Comparison of ENCODE assay signal across 27 mouse cellular contexts in the genomic region with DNA sequence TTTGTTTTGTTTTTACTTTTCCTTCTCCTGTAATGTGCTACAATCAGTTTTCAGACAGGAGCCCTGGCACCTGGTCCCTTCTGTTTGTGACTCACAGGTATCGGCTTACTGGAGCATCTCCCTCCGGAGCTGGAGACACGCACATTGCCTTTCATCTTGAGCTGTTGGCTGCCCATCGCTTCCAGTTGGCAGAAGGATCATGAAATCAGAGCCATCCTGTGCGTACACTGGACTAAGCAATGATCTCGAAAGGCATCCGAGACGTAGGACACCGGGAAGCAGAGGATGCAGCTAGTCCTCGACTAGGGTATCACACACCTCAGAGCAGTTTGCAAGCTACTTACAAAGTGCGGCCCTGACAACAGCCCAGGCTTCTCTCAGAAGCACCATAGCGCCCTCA.
"Had no signal": no experiment of that assay in that cellular context is flagged by ENCODE, and none has a peak within 500 bp of the region (broad histone marks: within the 10 kb centered on the region; RNA-seq: fewer than 3 reads in every experiment).

No protein-coding gene starts in this region.

- H3K4me2 ChIP-seq: heart, embryonic 11.5 days; heart, embryonic 13.5 days; heart, embryonic 15.5 days; hindbrain, embryonic 12.5 days; hindbrain, embryonic 14.5 days; kidney, embryonic 15.5 days; limb, embryonic 13.5 days; limb, embryonic 15.5 days; liver, embryonic 12.5 days had no signal

- H3K36me3 ChIP-seq: heart, embryonic 13.5 days; heart, embryonic 15.5 days; hindbrain, embryonic 10.5 days; hindbrain, embryonic 12.5 days; kidney, embryonic 15.5 days; limb, embryonic 13.5 days; limb, embryonic 15.5 days; liver, embryonic 12.5 days had no signal

- H3K4me3 ChIP-seq: heart, adult 2 months; heart, embryonic 13.5 days; heart, embryonic 15.5 days; hindbrain, embryonic 10.5 days; hindbrain, embryonic 12.5 days; kidney, embryonic 15.5 days; limb, embryonic 13.5 days; limb, embryonic 15.5 days; liver, embryonic 12.5 days had no signal

- H3K27ac ChIP-seq: heart, adult 2 months; heart, embryonic 13.5 days; heart, embryonic 15.5 days; hindbrain, embryonic 10.5 days; hindbrain, embryonic 12.5 days; hindbrain, embryonic 14.5 days; kidney, embryonic 15.5 days; kidney, postnatal 0 days; limb, embryonic 13.5 days; limb, embryonic 15.5 days; liver, embryonic 12.5 days; liver, embryonic 14.5 days had no signal

- H3K9me3 ChIP-seq: heart, embryonic 13.5 days; heart, embryonic 15.5 days; hindbrain, embryonic 10.5 days; hindbrain, embryonic 12.5 days; kidney, embryonic 15.5 days; limb, embryonic 13.5 days; limb, embryonic 15.5 days; liver, embryonic 12.5 days had no signal

- H3K27me3 ChIP-seq: hindbrain, embryonic 12.5 days; kidney, embryonic 15.5 days; limb, embryonic 13.5 days; limb, embryonic 15.5 days; liver, embryonic 12.5 days had no signal

- ATAC-seq: hindbrain, embryonic 16.5 days; inflammation-experienced regulatory T-cells, adult 6 months; intestine, embryonic 16.5 days; liver, embryonic 12.5 days had no signal

- H3K4me1 ChIP-seq: heart, embryonic 13.5 days; heart, embryonic 15.5 days; hindbrain, embryonic 10.5 days; hindbrain, embryonic 12.5 days; kidney, embryonic 15.5 days; limb, embryonic 13.5 days; limb, embryonic 15.5 days had no signal

- H3K9ac ChIP-seq: heart, embryonic 13.5 days; heart, embryonic 15.5 days; hindbrain, embryonic 12.5 days; hindbrain, embryonic 14.5 days; kidney, embryonic 15.5 days; limb, embryonic 13.5 days; limb, embryonic 15.5 days; liver, embryonic 12.5 days; liver, embryonic 14.5 days had no signal

- DNase-seq: heart, adult 11 months; heart, adult 2 months; heart, postnatal 14 days; heart, postnatal 4 days; kidney, adult 11 months; kidney, adult 2 months; kidney, adult 9 months; kidney, postnatal 14 days; kidney, postnatal 36 days; layer of hippocampus, adult 9-11 months; layer of hippocampus, postnatal 36 days; left cerebral cortex, postnatal 4 days had no signal
